Mouse (Mus musculus): ENCODE results near the gene Msi2. TPM values are rescaled to one million over a fixed set of nuclear protein-coding genes. Genes with fewer than 3 reads are reported as not detected.
A peak's percentile ranks its signal among the peaks of the same experiment; 100 is the strongest.

The Msi2 gene
- polyA plus RNA-seq, 1 experiment from 2014 or later = 29.1 TPM

DNA sequence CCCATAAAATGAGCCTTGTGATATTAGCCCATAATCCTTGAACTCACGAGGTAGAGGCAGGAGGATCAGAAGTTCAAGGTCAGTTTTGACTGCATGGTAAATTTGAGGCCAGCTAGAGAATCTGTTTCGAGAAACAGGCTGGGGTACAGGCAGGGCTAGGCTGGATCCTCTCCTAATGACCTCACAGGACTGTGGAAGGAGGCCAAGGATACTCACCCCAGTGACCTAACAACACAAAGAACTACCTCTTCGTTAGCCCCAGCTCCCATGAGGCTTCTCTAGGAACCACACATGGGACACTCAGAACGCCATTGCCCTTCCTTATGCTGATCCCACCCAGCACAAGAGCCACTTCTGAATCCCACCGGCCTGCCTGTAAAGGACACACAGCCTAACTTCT, 399.5 kb downstream of the Msi2 start:
- no peak overlapping the region for H3K4me3 ChIP-seq (replicated peaks)
- no peak overlapping the region for H3K27ac ChIP-seq
- H3K9ac ChIP-seq = no peak overlapping the region
- ATAC-seq (replicated peaks; ENCODE audit: low FRiP score) = no peak
- no peak overlapping the region for H3K4me2 ChIP-seq
- no peaks in the 10 kb centered on the region for H3K9me3 ChIP-seq (replicated peaks)
- H3K36me3 ChIP-seq = no peaks in the 10 kb centered on the region
- peaks cover 16% of the 10 kb centered on the region for H3K4me1 ChIP-seq
- 0 out of 2 replicates have a peak, but pooled peaks cover 4% of the 10 kb centered on the region for H3K27me3 ChIP-seq
- 58% methylated on average over 5 of the region's 5 CpGs for WGBS

- WGBS = 82% methylated on average over 5 of the region's 5 CpGs
Observed at GRCm38 (mm10) chr11:88315393-88315792, 402.9 kb downstream of the Msi2 start.

GRCm38 (mm10) chr11:88314471-88314870, 403.8 kb downstream of the Msi2 start:
- no peak overlapping the region for H3K27ac ChIP-seq

More at GRCm38 (mm10) chr11:88315393-88315792, 402.9 kb downstream of the Msi2 start:
- no peak overlapping the region for H3K4me3 ChIP-seq (replicated peaks)
- H3K9me3 ChIP-seq (replicated peaks) = no peaks in the 10 kb centered on the region
- no peak overlapping the region for H3K27ac ChIP-seq
- ATAC-seq (replicated peaks; ENCODE audit: low FRiP score) = no peak
- H3K27me3 ChIP-seq = peaks cover 15% of the 10 kb centered on the region; the same call in 1 of the 2 replicates
- H3K9ac ChIP-seq = no peak overlapping the region
- H3K36me3 ChIP-seq = no peaks in the 10 kb centered on the region
- H3K4me1 ChIP-seq = peaks cover 23% of the 10 kb centered on the region
- no peak overlapping the region for H3K4me2 ChIP-seq

DNA sequence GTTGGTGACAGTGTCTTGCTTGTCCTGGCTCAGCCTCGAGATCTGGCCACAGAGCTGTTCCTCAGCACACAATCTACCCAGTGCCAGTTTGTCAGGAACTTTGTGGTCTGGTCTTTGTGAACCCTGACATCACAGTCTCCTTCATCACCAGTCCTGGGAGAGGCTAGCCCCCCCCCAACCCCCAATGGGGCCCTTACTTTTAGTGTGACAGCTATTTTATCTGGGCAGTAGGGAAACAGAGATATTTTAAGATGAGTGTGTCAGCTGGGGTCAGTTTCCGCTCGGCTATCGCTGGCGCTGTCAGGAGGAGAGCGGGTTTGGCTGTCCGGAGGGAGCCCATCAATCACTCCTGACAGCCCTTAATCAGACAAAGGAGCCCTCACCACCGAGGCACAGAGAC, 404.8 kb downstream of the Msi2 start:
- H3K27me3 ChIP-seq = peaks cover 15% of the 10 kb centered on the region; the same call in 1 of the 2 replicates
- H3K9me3 ChIP-seq (replicated peaks) = no peaks in the 10 kb centered on the region
- ATAC-seq (replicated peaks; ENCODE audit: low FRiP score) = 0 out of 2 replicates have a peak, but pooled peaks have one; percentile 57
- no peak overlapping the region for H3K4me2 ChIP-seq
- H3K4me1 ChIP-seq = peaks cover 37% of the 10 kb centered on the region
- no peaks in the 10 kb centered on the region for H3K36me3 ChIP-seq
- WGBS = 2% methylated on average over 8 of the region's 8 CpGs
- no peak overlapping the region for H3K9ac ChIP-seq
- H3K27ac ChIP-seq = peak overlapping the region; percentile 3; the same call in 1 of the 2 replicates
- H3K4me3 ChIP-seq (replicated peaks) = no peak overlapping the region

More at GRCm38 (mm10) chr11:88314471-88314870, 403.8 kb downstream of the Msi2 start:
- Histone ChIP-seq H3K4me3 (replicated peaks) (no peak overlapping the region), H3K9me3 (replicated peaks) (no peaks in the 10 kb centered on the region), H3K36me3 (no peaks in the 10 kb centered on the region), H3K4me2 (no peak overlapping the region), H3K27me3 (peaks cover 15% of the 10 kb centered on the region; the same call in 1 of the 2 replicates), H3K9ac (no peak overlapping the region), H3K4me1 (peaks cover 28% of the 10 kb centered on the region)
- 35% methylated on average over 6 of the region's 6 CpGs for WGBS
- no peak for ATAC-seq (replicated peaks; ENCODE audit: low FRiP score)

DNA sequence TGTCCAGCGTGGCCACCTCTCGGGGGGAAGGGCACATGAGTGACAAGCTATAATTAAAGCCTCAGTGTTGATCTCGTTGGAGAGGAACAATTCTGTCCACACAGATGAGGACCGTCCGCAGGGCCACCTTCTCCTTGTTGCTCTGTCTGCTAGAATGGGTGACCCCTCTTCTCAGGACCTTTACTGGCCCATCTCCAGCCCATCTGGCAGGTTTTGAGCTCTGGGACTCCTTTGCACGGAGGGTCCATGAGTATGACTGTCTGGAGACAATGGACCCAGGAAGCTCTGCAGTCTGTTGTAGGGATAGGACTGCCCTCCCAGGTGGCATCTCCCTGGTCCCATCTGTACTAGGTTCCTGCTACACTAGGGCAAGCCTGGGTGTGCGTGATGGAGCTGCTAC, 406.7 kb downstream of the Msi2 start:
- Histone ChIP-seq H3K4me2 (no peak overlapping the region), H3K4me3 (replicated peaks) (no peak overlapping the region), H3K9ac (no peak overlapping the region), H3K27ac (no peak overlapping the region), H3K27me3 (peaks cover 11% of the 10 kb centered on the region; the same call in 1 of the 2 replicates), H3K9me3 (replicated peaks) (no peaks in the 10 kb centered on the region), H3K36me3 (no peaks in the 10 kb centered on the region), H3K4me1 (peaks cover 44% of the 10 kb centered on the region)
- no peak for ATAC-seq (replicated peaks; ENCODE audit: low FRiP score)
- 72% methylated on average over 7 of the region's 7 CpGs for WGBS

DNA sequence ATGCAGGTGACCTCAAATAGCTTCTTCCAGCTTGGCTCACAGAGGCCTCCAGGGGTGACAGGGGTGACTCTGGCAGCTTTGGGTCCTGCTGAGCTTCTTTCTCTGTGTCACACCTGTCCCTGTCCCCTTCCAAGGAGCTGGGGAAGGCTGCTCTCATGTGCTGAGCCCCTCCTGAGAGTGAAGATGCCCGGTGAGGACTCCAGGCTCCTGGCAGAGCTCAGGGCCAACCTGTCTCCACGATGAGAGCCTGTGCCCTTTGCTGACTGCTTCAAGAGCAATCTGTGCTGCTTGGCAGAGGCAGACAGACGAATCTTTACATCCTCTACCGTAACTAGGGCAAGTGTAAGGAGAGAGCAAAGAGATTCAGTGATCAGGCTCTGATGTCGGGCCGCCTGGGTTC, 407.5 kb downstream of the Msi2 start:
- no peak overlapping the region for H3K4me2 ChIP-seq
- H3K9ac ChIP-seq = no peak overlapping the region
- no peak overlapping the region for H3K4me3 ChIP-seq (replicated peaks)
- H3K27ac ChIP-seq = no peak overlapping the region
- H3K4me1 ChIP-seq = peaks cover 44% of the 10 kb centered on the region
- no peak for ATAC-seq (replicated peaks; ENCODE audit: low FRiP score)
- WGBS = 80% methylated on average over 6 of the region's 6 CpGs
- H3K27me3 ChIP-seq = peaks cover 11% of the 10 kb centered on the region; the same call in 1 of the 2 replicates
- H3K36me3 ChIP-seq = no peaks in the 10 kb centered on the region
- no peaks in the 10 kb centered on the region for H3K9me3 ChIP-seq (replicated peaks)

GRCm38 (mm10) chr11:88309059-88309700, 409.1 kb downstream of the Msi2 start:
- 30% methylated on average over 10 of the region's 10 CpGs for WGBS
- Histone ChIP-seq H3K27me3 (peaks cover 11% of the 10 kb centered on the region; the same call in 1 of the 2 replicates), H3K4me2 (no peak overlapping the region), H3K4me3 (replicated peaks) (no peak overlapping the region), H3K36me3 (no peaks in the 10 kb centered on the region), H3K9me3 (replicated peaks) (no peaks in the 10 kb centered on the region), H3K9ac (no peak overlapping the region), H3K4me1 (peaks cover 31% of the 10 kb centered on the region), H3K27ac (peak overlapping the region; percentile 61)
- no peak for ATAC-seq (replicated peaks; ENCODE audit: low FRiP score)

- H3K4me1 ChIP-seq = peaks cover 21% of the 10 kb centered on the region
- ATAC-seq (replicated peaks; ENCODE audit: low FRiP score) = no peak
- H3K36me3 ChIP-seq = no peaks in the 10 kb centered on the region
- no peak overlapping the region for H3K4me2 ChIP-seq
- H3K27me3 ChIP-seq = peaks cover 11% of the 10 kb centered on the region; the same call in 1 of the 2 replicates
- WGBS = 84% methylated on average over 14 of the region's 14 CpGs
- H3K27ac ChIP-seq = no peak overlapping the region
- H3K9me3 ChIP-seq (replicated peaks) = no peaks in the 10 kb centered on the region
- H3K9ac ChIP-seq = no peak overlapping the region
- H3K4me3 ChIP-seq (replicated peaks) = no peak overlapping the region
Observed at GRCm38 (mm10) chr11:88307616-88308543, 410.4 kb downstream of the Msi2 start.

- Histone ChIP-seq H3K9me3 (replicated peaks) (no peaks in the 10 kb centered on the region), H3K4me3 (replicated peaks) (no peak overlapping the region), H3K9ac (no peak overlapping the region), H3K4me2 (no peak overlapping the region), H3K4me1 (peaks cover 28% of the 10 kb centered on the region), H3K27ac (no peak overlapping the region), H3K36me3 (no peaks in the 10 kb centered on the region), H3K27me3 (peaks cover 4% of the 10 kb centered on the region)
- 90% methylated on average over 6 of the region's 6 CpGs for WGBS
- ATAC-seq (replicated peaks; ENCODE audit: low FRiP score) = no peak
Observed at GRCm38 (mm10) chr11:88305759-88306158, 412.6 kb downstream of the Msi2 start.

- no peak overlapping the region for H3K4me2 ChIP-seq
- H3K36me3 ChIP-seq = no peaks in the 10 kb centered on the region
- no peak overlapping the region for H3K27ac ChIP-seq
- H3K4me1 ChIP-seq = peaks cover 19% of the 10 kb centered on the region
- H3K9me3 ChIP-seq (replicated peaks) = no peaks in the 10 kb centered on the region
- 43% methylated on average over 6 of the region's 6 CpGs for WGBS
- H3K4me3 ChIP-seq (replicated peaks) = no peak overlapping the region
- H3K9ac ChIP-seq = no peak overlapping the region
- ATAC-seq (replicated peaks; ENCODE audit: low FRiP score) = no peak
- H3K27me3 ChIP-seq = peaks cover 15% of the 10 kb centered on the region
Observed at GRCm38 (mm10) chr11:88301619-88302018, 416.7 kb downstream of the Msi2 start.

DNA sequence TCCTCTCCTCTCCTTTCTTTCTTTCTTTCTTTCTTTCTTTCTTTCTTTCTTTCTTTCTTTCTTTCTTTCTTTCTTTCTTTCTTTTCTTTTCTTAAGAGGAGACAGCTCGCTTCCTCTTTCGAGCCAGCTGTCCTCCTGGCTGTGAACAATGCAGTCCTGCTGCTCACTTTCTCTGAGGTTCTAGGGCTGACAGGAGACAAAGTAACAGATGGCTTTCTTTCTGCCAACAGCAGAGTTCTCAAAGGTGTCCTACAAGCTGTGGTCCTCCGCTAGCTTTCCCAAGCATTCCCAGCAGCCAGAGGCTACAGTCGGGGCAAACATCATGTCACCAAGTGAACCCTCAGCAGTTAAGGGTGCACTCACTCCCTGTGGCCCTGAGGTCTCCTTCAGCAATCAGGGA, 419.0 kb downstream of the Msi2 start:
- Histone ChIP-seq H3K9me3 (replicated peaks) (no peaks in the 10 kb centered on the region), H3K4me2 (no peak overlapping the region), H3K9ac (no peak overlapping the region), H3K4me3 (replicated peaks) (no peak overlapping the region), H3K36me3 (no peaks in the 10 kb centered on the region), H3K27me3 (peaks cover 17% of the 10 kb centered on the region), H3K27ac (no peak overlapping the region), H3K4me1 (peaks cover 40% of the 10 kb centered on the region)
- ATAC-seq (replicated peaks; ENCODE audit: low FRiP score) = no peak
- WGBS = 80% methylated on average over 4 of the region's 4 CpGs

- H3K4me1 ChIP-seq = peaks cover 56% of the 10 kb centered on the region
- H3K27me3 ChIP-seq = peaks cover 25% of the 10 kb centered on the region
- H3K4me3 ChIP-seq (replicated peaks) = no peak overlapping the region
- ATAC-seq (replicated peaks; ENCODE audit: low FRiP score) = peak; percentile 68
- H3K27ac ChIP-seq = no peak overlapping the region
- H3K9me3 ChIP-seq (replicated peaks) = no peaks in the 10 kb centered on the region
- H3K4me2 ChIP-seq = no peak overlapping the region
- WGBS = 28% methylated on average over 4 of the region's 4 CpGs
- no peak overlapping the region for H3K9ac ChIP-seq
- no peaks in the 10 kb centered on the region for H3K36me3 ChIP-seq
Observed at GRCm38 (mm10) chr11:88297526-88297925, 420.8 kb downstream of the Msi2 start.

All from kidney, embryonic 15.5 days (tissue).